Mouse (Mus musculus): ENCODE data around the gene Smim6.

DNA sequence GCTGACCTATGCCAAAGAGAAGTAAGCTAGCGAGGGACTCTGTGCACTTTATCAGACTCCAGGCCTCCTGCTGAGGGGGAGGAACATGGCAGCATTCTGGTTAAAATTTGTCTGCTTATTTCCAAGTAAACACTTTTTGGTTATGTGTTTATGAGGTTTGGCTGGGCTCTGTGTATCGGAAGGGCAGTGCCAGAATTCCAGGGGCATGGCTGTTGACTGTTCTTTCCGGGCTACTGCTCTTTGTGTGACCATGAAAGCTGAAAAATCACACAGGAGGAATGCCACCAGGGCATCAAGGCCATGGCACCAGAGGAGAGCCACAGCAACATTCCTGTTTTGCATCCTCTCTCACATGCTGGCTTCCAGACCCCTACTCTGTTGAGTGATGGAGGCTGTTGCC lies 5.7 kb upstream of the Smim6 start:
- TF ChIP-seq CTCF (IDR thresholded peaks at IDR 0.05; ENCODE audit: low read depth) (no peak), EP300 (IDR thresholded peaks at IDR 0.05; ENCODE audit: low read depth) (no peak)
